Mouse (Mus musculus) brain, embryonic 14.5 days (tissue): ENCODE measurements around the gene Teddm2. TPM values are rescaled to one million over a fixed set of nuclear protein-coding genes. Genes with fewer than 3 reads are reported as not detected.

Source experiments
- DNase-seq: peaks from one replicate; pipeline ENCODE4 v3.0.0-alpha.2; 2011; ENCODE audit warnings: low read depth
- CTCF ChIP-seq: fragments of 200-500 bp; IDR thresholded peaks from 2 replicates; pipeline ENCODE4 v1.5.1; 2012; ENCODE audit warnings: inconsistent platforms, mild to moderate bottlenecking, moderate library complexity, borderline replicate concordance; ENCODE audit not compliant: insufficient read depth, insufficient read length; ENCODE audit errors: extremely low read depth
- POLR2A ChIP-seq: fragments of 200-500 bp; IDR thresholded peaks from 2 replicates; pipeline ENCODE4 v1.6.1; 2012; ENCODE audit warnings: mild to moderate bottlenecking, inconsistent platforms, borderline replicate concordance; ENCODE audit not compliant: poor library complexity, insufficient read depth, insufficient read length, severe bottlenecking; ENCODE audit errors: extremely low read depth
- polyA plus RNA-seq: library from polyadenylated mRNA; depleted of rRNA; stranded (reverse); fragments of >200 nt; gene quantifications from 2 replicates; pipeline ENCODE4 v1.2.3, GENCODE M21; 2012; rRNA removed

Teddm2 gene
- polyA plus RNA-seq, 1 experiment, result 0.90 TPM

DNA sequence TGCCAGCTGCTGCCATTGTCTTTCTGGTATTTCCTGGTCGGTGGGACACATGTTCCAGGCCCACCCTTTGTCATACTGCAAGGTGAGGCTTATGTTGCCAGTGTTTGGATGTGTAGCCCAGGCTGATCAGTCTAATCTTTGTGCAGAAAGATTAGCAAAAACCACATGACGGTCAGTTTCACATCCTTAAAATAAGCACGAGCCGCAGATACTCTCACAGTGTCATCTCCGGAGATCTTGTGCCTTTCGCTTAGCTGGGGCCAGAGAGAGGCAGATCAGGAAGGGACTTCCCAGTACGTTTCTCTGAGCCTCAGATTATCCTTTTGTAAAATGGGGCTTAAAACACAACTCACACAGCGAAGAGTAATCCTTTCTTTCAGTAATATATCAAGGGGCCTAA lies 96.5 kb downstream of the Teddm2 start:
- TF ChIP-seq CTCF (no peak), POLR2A (no peak)
- no peak for DNase-seq

DNA sequence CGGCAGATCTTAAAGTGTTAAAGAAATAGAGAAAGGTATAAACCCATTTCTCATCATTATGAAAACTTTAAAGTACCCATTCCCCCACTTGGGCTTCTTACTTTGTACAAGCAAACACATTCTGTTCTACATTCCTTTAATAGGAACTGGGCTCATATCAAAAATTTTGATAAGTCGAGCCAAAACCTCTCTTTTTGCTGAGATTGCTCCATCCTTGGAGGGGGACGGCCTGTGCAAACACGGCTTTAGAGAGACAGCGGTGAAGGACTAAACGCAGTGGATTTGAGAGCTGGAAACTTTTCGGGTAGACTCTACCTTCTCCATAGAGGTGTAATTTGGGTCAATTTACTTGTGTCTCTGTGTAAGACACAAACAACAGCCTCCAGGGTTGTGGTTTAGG lies 97.3 kb downstream of the Teddm2 start:
- DNase-seq, result no peak
- TF ChIP-seq POLR2A (no peak), CTCF (no peak)

Other genes starting within 250 kb of the Teddm2 start
- gene Rgs8, start 247.2 kb downstream of the Teddm2 start, polyA plus RNA-seq, result 31.1 and 46.2 TPM in 2 replicates
- 22.8 and 35.5 TPM in 2 replicates for gene Rgs16, start 159.9 kb downstream of the Teddm2 start, polyA plus RNA-seq
- 59.5 and 78.4 TPM in 2 replicates for gene Rnasel, start 150.8 kb downstream of the Teddm2 start, polyA plus RNA-seq
- 0.24 and 0.44 TPM in 2 replicates for gene Rgsl1, start 56.1 kb downstream of the Teddm2 start, polyA plus RNA-seq
- gene Teddm1b, start 25.9 kb downstream of the Teddm2 start, polyA plus RNA-seq, result not detected in 2 replicates
- not detected in 2 replicates for gene Teddm1a, start 8.5 kb downstream of the Teddm2 start, polyA plus RNA-seq
- gene Glul, start 284 bp downstream of the Teddm2 start, polyA plus RNA-seq, result 151 and 226 TPM in 2 replicates